Mouse (Mus musculus): ENCODE data around the gene Dnah8. TPM values are rescaled to one million over a fixed set of nuclear protein-coding genes. Genes with fewer than 3 reads are reported as not detected.

Gene Dnah8
- 36.0 and 56.8 TPM in 2 replicates for total RNA-seq (2017)

- ATAC-seq (replicated peaks in 1 of 2; ENCODE audit: insufficient read depth in 1 of 2, low FRiP score in 2 of 2, low TSS enrichment in 1 of 2, low read depth in 1 of 2, poor library complexity in 2 of 2, severe bottlenecking in 2 of 2) = peak; percentile 69 to 84
These were observed at the start of gene Dnah8 for GRCm38 (mm10) chr17:30624132-30624531. Gene Dnah8 (plus strand): TSS chr17:30624354.

GRCm38 (mm10) chr17:30574783-30575075, 49.4 kb upstream of the Dnah8 start:
- ATAC-seq (replicated peaks in 1 of 2; ENCODE audit: insufficient read depth in 1 of 2, low FRiP score in 2 of 2, low TSS enrichment in 1 of 2, low read depth in 1 of 2, poor library complexity in 2 of 2, severe bottlenecking in 2 of 2) = no peak

GRCm38 (mm10) chr17:30575121-30575904, 48.8 kb upstream of the Dnah8 start:
- ATAC-seq (replicated peaks in 1 of 2; ENCODE audit: insufficient read depth in 1 of 2, low FRiP score in 2 of 2, low TSS enrichment in 1 of 2, low read depth in 1 of 2, poor library complexity in 2 of 2, severe bottlenecking in 2 of 2) = no peak

- ATAC-seq (replicated peaks in 1 of 2; ENCODE audit: insufficient read depth in 1 of 2, low FRiP score in 2 of 2, low TSS enrichment in 1 of 2, low read depth in 1 of 2, poor library complexity in 2 of 2, severe bottlenecking in 2 of 2) = peak; percentile 87 to 94
These were observed 48.0 kb upstream of the Dnah8 start, which contains the start of gene Btbd9 for GRCm38 (mm10) chr17:30575941-30576773. Gene Btbd9 (minus strand): TSS chr17:30576488.

GRCm38 (mm10) chr17:30576946-30577345, 47.2 kb upstream of the Dnah8 start:
- ATAC-seq (replicated peaks in 1 of 2; ENCODE audit: insufficient read depth in 1 of 2, low FRiP score in 2 of 2, low TSS enrichment in 1 of 2, low read depth in 1 of 2, poor library complexity in 2 of 2, severe bottlenecking in 2 of 2) = no peak

- ATAC-seq (replicated peaks in 1 of 2; ENCODE audit: insufficient read depth in 1 of 2, low FRiP score in 2 of 2, low TSS enrichment in 1 of 2, low read depth in 1 of 2, poor library complexity in 2 of 2, severe bottlenecking in 2 of 2) = no peak
These were observed 43.4 kb upstream of the Dnah8 start for GRCm38 (mm10) chr17:30580781-30581180.

GRCm38 (mm10) chr17:30581201-30581600, 43.0 kb upstream of the Dnah8 start:
- no peak for ATAC-seq (replicated peaks in 1 of 2; ENCODE audit: insufficient read depth in 1 of 2, low FRiP score in 2 of 2, low TSS enrichment in 1 of 2, low read depth in 1 of 2, poor library complexity in 2 of 2, severe bottlenecking in 2 of 2)

GRCm38 (mm10) chr17:30582313-30582712, 41.8 kb upstream of the Dnah8 start:
- no peak for ATAC-seq (replicated peaks in 1 of 2; ENCODE audit: insufficient read depth in 1 of 2, low FRiP score in 2 of 2, low TSS enrichment in 1 of 2, low read depth in 1 of 2, poor library complexity in 2 of 2, severe bottlenecking in 2 of 2)

- no peak for ATAC-seq (replicated peaks in 1 of 2; ENCODE audit: insufficient read depth in 1 of 2, low FRiP score in 2 of 2, low TSS enrichment in 1 of 2, low read depth in 1 of 2, poor library complexity in 2 of 2, severe bottlenecking in 2 of 2)
These were observed 40.7 kb upstream of the Dnah8 start for GRCm38 (mm10) chr17:30583258-30584001.

GRCm38 (mm10) chr17:30590417-30591198, 33.5 kb upstream of the Dnah8 start:
- ATAC-seq (replicated peaks in 1 of 2; ENCODE audit: insufficient read depth in 1 of 2, low FRiP score in 2 of 2, low TSS enrichment in 1 of 2, low read depth in 1 of 2, poor library complexity in 2 of 2, severe bottlenecking in 2 of 2) = peak in 1 of 2 experiments; percentile 56; a peak in 2 of 4 replicates

GRCm38 (mm10) chr17:30594407-30594806, 29.7 kb upstream of the Dnah8 start:
- ATAC-seq (replicated peaks in 1 of 2; ENCODE audit: insufficient read depth in 1 of 2, low FRiP score in 2 of 2, low TSS enrichment in 1 of 2, low read depth in 1 of 2, poor library complexity in 2 of 2, severe bottlenecking in 2 of 2) = no peak

- ATAC-seq (replicated peaks in 1 of 2; ENCODE audit: insufficient read depth in 1 of 2, low FRiP score in 2 of 2, low TSS enrichment in 1 of 2, low read depth in 1 of 2, poor library complexity in 2 of 2, severe bottlenecking in 2 of 2) = no peak
These were observed 29.3 kb upstream of the Dnah8 start for GRCm38 (mm10) chr17:30594846-30595245.

GRCm38 (mm10) chr17:30597786-30598185, 26.4 kb upstream of the Dnah8 start:
- no peak for ATAC-seq (replicated peaks in 1 of 2; ENCODE audit: insufficient read depth in 1 of 2, low FRiP score in 2 of 2, low TSS enrichment in 1 of 2, low read depth in 1 of 2, poor library complexity in 2 of 2, severe bottlenecking in 2 of 2)

GRCm38 (mm10) chr17:30598300-30598699, 25.9 kb upstream of the Dnah8 start:
- no peak for ATAC-seq (replicated peaks in 1 of 2; ENCODE audit: insufficient read depth in 1 of 2, low FRiP score in 2 of 2, low TSS enrichment in 1 of 2, low read depth in 1 of 2, poor library complexity in 2 of 2, severe bottlenecking in 2 of 2)

- no peak for ATAC-seq (replicated peaks in 1 of 2; ENCODE audit: insufficient read depth in 1 of 2, low FRiP score in 2 of 2, low TSS enrichment in 1 of 2, low read depth in 1 of 2, poor library complexity in 2 of 2, severe bottlenecking in 2 of 2)
These were observed 22.0 kb upstream of the Dnah8 start for GRCm38 (mm10) chr17:30602175-30602574.

GRCm38 (mm10) chr17:30604296-30604695, 19.9 kb upstream of the Dnah8 start:
- ATAC-seq (replicated peaks in 1 of 2; ENCODE audit: insufficient read depth in 1 of 2, low FRiP score in 2 of 2, low TSS enrichment in 1 of 2, low read depth in 1 of 2, poor library complexity in 2 of 2, severe bottlenecking in 2 of 2) = no peak

- ATAC-seq (replicated peaks in 1 of 2; ENCODE audit: insufficient read depth in 1 of 2, low FRiP score in 2 of 2, low TSS enrichment in 1 of 2, low read depth in 1 of 2, poor library complexity in 2 of 2, severe bottlenecking in 2 of 2) = no peak
These were observed 19.2 kb upstream of the Dnah8 start for GRCm38 (mm10) chr17:30605001-30605400.
